Mouse (Mus musculus) CH12F3 (cell line): ENCODE results near the gene Dlst.

Source experiments
- in situ Hi-C: fragments of 300-500 bp; cut with MboI; formaldehyde crosslinking; loops from 2 replicates; pipeline ENCODE4 v1.14.3; 2020; ENCODE audit warnings: low sequenced_read_pairs

The Dlst gene

GRCm38 (mm10) chr12:85110698-85111592 is at the start of gene Dlst, which contains the start of gene Prox2:
Gene Dlst, plus strand, starts transcription at chr12:85110833.
Gene Prox2, minus strand, starts transcription at chr12:85110759.
- in situ Hi-C loops: no loop called here

DNA sequence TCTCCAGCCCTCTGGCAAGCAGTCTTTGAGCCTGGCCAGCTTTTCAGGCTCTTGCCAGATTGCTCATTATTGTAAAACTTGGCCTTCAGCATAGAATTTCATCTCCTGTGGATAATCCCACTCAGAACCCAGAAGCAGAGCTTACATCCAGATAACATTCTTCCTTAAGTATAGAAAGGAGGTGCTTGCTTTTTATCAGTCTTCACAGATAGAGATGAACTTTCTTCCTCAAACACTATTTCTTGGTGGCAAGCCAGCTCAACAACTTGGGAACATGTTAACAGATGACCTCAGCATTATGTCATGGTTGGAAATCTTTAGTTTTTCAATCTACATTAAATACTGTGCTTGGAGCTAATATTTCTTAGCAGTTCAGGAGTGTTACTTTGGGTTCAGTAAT is 39.6 kb upstream of the Dlst start:
- in situ Hi-C loops: no loop called here

DNA sequence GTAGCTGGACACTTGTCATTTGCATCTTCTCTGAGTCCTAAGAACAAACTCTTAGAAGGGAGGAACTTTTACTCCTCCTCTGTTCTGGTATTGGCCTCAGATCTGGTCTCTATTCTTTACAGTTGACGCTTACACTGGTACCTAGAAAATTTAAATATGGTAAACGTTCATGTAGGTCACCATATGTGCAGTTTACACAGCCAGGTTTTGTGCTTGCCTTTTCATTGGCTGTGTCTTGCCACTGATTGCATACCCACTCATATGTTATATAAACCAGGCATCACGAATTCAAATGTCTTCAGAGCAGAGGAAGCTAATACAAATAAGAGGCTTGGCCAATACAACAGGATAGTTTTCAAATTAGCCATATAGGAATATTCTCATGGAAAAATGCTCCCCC is 33.5 kb upstream of the Dlst start:
- in situ Hi-C loops: no loop called here

GRCm38 (mm10) chr12:85084257-85084656 is 26.4 kb upstream of the Dlst start:
- in situ Hi-C loops: no loop called here

GRCm38 (mm10) chr12:85084941-85085340 is 25.7 kb upstream of the Dlst start:
- in situ Hi-C loops: no loop called here

GRCm38 (mm10) chr12:85087845-85088244 is 22.8 kb upstream of the Dlst start:
- in situ Hi-C loops: no loop called here

- in situ Hi-C loops: no loop called here
These were observed 19.4 kb upstream of the Dlst start for GRCm38 (mm10) chr12:85091190-85091589.

- in situ Hi-C loops: no loop called here
These were observed 18.4 kb upstream of the Dlst start for GRCm38 (mm10) chr12:85092214-85092613.

DNA sequence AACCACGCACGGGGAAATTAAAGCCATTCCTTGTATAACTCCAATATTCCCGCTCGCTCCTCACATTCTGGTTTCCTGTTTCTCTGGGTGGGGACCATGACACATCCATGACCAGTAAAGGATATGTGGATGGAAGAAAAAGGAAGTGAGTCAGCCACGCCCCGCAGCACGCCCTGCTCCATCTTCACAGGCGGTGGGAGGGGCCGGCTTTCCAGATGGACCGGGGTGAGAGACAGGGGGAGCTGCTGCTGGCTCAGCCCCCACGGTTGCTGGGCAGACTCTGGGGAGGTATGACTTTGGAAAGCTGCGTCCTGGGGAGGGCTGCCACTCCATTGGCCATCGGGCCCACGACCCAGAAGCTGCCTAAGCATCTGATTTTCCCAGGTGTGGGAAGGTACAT is 16.6 kb upstream of the Dlst start:
- in situ Hi-C loops: no loop called here

- in situ Hi-C loops: no loop called here
These were observed 15.9 kb upstream of the Dlst start for GRCm38 (mm10) chr12:85094706-85095105.

- in situ Hi-C loops: no loop called here
These were observed 15.5 kb upstream of the Dlst start for GRCm38 (mm10) chr12:85095146-85095545.

- in situ Hi-C loops: no loop called here
These were observed 14.8 kb upstream of the Dlst start for GRCm38 (mm10) chr12:85095859-85096258.

GRCm38 (mm10) chr12:85101001-85101400 is 9.6 kb upstream of the Dlst start:
- in situ Hi-C loops: no loop called here

GRCm38 (mm10) chr12:85101521-85102106 is 9.0 kb upstream of the Dlst start:
- in situ Hi-C loops: no loop called here

DNA sequence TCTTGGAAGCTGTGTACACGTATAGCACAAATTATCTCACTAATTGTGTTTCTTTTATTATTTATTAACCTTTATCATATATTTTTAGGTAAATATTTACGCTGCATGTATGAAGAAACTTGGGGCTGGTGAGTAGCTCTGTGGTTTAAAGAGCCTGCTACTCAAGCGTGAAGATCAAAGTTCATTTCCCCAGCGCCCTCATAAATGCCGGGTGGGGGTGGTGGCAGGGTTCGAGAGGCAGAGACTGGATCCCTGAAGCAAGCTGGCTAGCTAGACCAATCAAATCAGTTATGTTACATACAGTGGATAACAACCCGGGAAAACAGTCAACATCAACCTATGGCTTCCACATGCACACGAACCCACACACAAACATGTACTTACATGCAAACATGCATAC is 7.5 kb upstream of the Dlst start:
- in situ Hi-C loops: no loop called here

DNA sequence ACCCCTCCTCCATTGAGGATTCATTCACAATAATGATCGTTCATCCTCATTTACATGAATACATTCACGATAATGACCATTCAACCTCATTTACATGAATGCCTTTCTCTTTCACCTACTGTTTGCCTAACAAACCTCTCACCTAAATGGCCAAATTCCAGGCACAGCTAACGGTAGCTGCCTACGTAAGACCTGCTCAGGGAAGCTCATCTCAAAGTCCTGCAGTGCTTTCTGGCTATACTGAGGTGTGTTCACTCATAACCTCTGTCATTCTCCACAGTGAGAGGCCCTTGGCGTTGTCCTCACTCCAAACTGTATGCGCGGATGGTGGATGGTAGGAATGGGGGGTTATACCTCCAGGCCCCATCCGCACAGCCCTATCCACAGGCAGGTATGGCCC is 5.8 kb upstream of the Dlst start:
- in situ Hi-C loops: no loop called here

DNA sequence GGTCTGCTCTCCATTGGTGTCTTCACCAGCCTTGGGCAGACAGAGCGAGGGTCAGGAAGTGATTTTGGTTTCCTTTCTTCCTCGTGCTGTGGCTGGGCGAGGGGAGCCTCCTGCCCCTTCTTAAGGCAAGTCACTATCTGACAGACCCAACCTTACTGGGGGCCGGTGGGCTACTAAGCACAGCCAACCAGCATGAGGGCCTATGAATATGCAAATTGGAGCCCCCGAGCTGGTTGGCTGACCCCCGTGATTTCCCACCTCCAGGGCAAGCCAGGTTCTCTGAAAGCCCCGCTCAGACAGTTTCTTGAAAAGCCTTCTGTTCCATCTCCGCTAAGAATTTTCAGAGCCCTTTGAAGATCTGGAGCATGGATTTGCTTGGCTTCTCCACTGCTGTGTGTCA is 4.3 kb upstream of the Dlst start:
- in situ Hi-C loops: no loop called here

DNA sequence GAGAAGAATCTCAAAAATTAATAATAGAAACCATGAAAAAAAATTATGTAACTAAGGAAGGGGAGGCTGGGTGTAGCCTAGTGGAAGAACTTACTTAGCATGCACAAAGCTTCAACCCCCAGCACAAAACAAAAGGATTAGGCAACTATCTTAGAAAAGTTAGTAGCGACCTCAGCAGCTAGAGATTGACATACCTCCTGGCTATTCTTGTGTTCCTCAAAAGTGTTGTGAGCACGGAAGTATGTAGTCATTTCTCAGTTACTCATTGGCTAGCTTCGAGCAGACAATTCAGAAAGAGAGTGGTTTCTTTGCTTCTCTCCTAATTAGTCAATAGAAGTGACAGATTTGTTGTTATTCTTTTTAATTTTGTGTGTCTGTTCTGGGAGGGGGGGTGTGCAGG is 2.0 kb upstream of the Dlst start:
- in situ Hi-C loops: no loop called here

GRCm38 (mm10) chr12:85109426-85109825 is 1.2 kb upstream of the Dlst start:
- in situ Hi-C loops: no loop called here

- in situ Hi-C loops: no loop called here
These were observed 479 bp upstream of the Dlst start for GRCm38 (mm10) chr12:85110011-85110697.

GRCm38 (mm10) chr12:85112550-85113251 is 2.1 kb downstream of the Dlst start:
- in situ Hi-C loops: no loop called here
